Mouse (Mus musculus): ENCODE measurements around the gene Spaca4.
A peak's percentile ranks its signal among the peaks of the same experiment; 100 is the strongest.

Gene Spaca4

DNA sequence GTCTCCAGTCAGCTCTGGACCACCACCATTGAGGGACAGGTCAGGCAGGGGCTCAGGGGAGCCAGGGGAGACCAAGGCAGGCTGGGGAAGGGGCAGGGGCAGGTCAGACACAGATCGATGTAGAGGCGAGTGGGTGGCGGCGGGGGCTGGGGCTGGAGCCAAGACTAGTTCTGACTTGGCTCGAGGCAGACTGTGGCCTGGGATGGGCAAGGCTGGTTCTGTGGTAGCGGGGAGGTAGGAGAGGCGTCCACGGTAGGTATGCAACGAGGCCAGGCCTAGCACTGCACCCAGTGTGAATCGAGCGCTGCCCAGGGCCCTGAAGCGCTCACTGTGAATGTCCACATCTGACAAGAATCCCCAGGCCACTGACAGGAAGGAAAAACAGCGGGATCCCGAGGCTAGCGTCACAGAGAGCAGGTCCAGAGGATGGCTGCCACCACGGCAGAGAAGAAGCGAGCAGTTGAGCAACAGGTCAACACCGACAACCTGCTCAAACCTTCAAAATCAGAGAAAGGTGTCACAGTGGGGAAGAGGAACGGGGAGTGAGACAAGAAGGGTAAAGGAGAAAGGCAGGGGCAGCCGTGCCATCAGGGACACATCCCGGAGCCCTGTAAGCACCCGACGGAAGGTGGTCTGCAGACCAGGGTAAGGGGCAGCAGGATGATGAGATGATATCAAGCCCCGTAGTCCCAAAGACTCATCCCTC lies 14.1 kb downstream of the Spaca4 start:
- no peak for DNase-seq

DNA sequence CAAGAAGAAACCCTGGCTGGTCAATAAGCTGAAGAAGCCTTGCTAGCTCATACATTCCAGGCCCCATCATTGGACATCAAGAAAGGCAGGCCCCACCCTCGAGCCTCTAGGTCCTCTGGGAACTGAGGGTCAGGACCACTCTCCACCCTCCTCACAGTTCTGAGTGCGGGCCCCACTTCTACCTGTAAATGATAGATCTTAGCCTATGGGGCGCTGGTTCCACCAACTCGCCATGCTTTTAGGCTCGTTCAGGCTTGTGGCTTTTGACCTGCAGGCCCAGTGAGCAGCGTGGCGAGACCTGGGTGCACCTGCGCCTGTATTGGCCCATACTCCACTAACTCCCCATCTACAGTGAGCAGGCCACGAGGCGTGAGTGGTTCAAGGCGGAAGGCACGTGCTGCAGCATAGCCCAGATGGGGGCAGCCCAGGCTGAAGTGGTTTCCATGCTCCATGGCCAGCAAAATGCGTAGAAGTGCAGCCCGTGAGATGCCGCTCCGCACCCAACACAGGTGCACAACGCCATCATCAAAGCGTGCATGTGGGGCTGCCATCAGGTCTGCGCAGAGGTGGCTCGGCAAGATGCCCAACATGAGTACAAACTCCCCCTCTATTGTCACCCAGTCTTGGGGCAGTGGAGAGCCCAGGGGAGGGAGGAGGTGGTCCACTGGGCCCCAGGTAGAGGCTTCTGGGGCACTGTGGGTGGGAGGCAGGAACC lies 15.0 kb downstream of the Spaca4 start:
- no peak for DNase-seq

DNA sequence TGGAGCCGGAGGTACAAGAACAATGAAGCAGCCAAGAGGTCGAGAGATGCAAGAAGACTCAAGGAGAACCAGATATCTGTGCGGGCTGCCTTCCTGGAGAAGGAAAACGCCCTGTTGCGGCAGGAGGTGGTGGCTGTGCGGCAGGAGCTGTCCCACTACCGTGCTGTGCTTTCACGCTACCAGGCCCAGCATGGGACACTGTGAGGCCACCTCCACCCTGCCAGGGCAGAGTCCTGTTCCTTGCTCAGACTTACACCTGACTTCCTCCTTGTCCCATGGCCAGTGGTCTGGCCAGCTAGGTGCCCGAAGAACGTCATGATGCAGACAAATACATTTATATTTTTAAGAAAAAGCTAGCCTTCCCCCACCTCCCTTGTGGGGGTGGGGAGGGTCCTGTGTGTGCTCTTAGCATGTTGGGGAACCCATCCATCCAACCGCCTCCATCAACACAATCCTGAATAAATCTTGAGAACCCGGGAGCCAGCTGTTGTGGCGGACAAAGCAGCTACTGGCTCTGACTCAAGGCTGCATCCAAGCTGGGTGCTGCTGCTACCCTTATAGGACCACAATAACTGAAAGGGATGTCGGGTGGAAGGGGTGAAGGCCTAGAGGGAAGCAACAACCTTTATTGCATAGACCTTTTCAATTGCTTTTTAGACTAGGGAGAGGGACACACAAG lies 15.8 kb downstream of the Spaca4 start:
- DNase-seq, result no peak

DNA sequence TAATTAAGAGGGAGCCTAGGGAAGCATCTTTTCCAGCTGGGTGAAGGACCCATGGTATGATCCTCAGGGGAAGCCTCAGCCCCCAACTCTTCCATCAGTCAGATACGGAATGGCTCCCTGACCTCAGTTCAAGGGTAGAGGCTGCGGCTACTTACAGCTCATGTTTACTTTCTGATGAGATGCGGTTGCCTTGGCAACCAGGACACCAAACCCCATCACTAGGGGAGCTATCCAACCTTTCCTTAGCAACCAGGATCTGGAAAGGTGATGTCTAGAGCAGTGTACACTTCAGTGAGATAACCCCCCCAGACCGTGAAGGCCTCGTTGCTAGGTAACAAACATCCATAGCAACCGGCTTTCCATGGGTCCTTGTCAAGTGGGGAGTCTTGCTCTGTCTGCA lies 16.6 kb downstream of the Spaca4 start:
- DNase-seq, result no peak

DNA sequence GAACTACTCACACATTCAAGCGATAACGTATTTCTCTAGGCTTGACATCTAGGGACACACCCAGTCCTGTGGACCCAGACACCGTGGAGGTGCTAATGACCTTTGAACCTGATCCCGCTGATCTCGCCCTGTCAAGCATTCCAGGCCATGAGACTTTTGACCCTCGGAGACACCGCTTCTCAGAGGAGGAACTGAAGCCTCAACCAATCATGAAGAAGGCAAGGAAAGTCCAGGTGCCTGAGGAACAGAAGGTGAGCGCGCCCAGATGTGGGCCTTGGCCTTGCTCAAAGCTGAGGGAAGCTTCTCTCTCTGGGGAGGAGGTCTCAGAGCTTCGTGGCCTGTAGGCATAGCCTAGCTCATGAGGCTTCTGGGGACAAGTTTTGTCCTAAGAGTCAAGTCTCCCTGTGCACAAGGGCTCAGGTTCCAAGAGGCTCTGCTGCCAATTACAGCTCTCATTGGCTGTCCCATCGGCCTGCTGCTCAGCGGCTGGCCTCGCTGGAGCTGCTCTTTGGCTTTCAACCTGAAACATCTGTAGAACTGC lies 17.3 kb downstream of the Spaca4 start:
- no peak for DNase-seq

DNA sequence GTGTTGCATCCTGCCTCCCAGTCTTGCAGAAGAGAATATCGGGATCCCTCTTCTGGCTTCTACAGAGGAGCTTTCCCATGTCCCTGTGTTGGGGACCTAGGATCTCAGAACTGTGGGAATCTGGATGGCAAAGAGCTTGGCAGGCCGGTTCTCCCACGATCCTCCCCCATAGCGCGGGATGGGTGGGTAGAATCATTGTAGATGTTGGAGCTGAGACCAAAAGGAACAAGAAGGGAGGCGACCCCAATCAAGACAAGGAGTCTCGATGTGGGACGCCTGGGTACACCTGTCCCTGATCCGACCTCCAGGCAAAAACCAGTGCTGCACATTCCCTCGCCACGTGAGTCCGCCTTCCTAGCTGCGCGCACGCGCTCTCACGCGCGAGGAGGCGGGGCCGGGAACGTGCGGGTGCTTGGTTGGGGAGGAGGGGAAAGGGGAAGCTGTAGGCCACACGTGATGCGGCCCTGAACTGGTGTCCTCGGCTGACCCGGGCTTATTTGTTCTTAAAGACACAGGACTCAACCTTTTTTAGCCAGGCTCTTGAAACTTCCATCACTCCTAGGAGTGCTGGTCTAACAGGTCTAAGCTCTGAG lies 18.1 kb downstream of the Spaca4 start:
- peak; percentile 98 for DNase-seq

DNA sequence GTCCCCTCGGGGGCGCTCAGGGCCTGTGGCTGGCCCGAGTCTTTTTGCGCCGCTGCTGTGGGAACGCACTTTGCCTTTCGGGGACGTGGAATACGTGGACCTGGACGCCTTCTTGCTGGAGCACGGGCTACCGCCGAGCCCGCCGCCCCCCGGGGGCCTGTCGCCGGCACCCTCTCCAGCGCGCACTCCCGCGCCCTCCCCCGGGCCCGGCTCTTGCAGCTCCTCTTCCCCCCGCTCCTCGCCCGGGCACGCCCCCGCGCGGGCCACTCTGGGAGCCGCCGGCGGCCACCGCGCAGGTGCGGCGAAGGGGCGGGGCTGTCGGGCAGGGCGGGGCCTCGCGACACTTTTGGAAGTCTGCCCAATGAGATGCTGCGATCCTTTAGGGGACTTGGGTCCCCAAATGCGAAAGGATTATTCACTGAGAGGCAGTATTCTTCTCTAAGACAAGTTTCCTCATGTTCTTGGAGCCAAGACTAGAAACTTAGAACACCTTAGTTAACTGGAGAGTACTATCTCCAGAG lies 18.8 kb downstream of the Spaca4 start:
- peak; percentile 87 for DNase-seq

DNA sequence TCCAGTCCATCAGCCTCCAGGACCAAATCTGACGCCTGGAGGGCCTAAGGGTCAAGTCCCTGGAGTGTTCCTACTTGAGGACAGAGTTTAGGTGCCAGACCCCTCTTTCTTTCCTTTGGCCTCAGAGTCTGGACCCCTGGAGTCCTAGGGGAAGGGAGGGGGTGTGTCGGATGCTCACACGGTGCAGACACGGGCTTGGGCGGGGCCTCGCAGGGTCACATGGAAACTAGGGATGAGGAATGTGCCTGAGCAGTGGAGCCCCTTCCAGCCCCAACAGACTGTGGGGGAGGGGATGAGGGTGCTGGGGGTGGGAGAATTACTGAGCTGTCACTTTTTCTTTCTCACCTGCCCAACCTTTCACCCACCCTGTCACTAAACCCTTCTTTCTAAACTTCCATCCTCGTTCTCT lies 19.7 kb downstream of the Spaca4 start:
- peak; percentile 84 for DNase-seq

DNA sequence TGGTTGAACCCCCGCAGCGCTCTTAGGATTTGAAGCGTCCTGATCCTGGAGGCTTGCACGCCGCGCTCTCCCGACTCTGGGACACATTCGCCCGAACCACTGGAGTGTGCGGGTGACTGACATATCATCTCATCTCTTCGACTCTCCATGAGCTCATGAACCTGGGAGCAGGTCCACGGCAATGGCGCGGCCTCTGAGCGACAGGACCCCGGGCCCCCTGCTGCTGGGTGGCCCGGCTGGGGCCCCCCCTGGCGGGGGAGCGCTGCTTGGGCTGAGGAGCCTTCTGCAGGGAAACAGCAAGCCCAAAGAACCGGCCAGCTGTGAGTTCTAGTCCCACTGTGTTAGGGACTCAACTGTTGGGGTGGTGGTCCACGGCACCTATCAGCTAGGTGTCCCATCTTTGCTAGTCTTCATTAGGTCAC lies 20.2 kb downstream of the Spaca4 start:
- DNase-seq, result no peak

DNA sequence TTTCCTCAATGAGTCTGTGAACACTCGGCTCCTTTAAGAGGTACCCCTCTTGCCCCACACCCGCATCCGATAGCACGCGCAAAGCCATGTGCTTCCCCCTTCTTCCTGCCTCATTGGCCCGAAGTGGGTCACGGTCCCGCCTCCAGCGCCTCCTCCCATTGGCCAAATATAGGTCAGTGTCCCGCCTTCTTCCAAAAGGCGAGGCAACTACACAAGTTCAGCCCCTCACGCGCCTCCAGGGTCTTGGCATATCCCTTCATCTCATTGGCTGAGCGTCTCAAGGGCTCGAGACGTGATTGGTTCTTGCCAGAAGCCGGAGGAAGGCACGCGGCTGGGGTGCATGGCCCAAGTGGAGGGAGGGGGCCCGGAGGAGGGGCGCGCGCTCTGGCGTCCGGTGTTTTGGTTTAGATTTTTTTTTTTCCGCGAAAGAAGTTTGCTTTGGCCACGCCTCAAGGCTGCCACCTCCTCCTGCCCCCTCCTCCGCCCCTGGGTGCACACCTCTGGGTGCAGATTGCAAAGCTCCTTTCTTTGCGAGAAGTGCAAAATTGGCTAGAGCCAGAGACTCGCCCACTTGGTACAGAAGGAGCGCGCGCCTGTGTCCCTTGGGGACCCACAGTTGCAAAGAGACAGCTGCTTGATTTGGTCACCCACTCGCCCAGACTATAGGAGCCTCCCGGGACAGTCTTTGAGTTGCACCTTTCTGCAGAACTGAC lies 20.7 kb downstream of the Spaca4 start, which contains the start of gene Dbp:
Dbp (plus strand) TSS at position 359 of the 713 bp plus-strand sequence.
- DNase-seq, result peak; percentile 98

DNA sequence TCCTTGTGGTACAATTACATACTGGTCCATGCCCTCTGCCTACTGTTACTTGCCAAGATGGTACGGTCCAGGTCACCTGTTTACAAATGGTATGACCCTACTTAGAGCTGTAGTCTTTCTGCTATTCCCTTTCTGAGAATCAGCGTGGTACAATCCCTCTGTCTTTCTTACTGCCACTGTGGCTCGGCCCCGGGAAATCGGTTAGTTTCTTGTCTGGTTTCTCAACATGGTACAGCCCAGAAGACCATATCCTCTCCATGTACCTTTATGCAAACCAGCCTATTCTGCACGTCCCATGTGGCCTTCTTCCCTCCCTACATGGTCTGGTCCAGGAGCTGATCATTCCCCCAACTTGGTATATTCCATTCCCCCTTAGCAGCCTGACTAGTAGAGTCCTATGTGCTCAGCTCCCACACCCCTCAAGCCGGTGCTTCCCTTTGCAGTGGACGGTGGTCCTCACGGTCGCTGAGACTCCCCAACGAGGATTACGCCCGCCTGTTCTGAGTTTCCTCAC lies 21.5 kb downstream of the Spaca4 start:
- peak; percentile 71 for DNase-seq

DNA sequence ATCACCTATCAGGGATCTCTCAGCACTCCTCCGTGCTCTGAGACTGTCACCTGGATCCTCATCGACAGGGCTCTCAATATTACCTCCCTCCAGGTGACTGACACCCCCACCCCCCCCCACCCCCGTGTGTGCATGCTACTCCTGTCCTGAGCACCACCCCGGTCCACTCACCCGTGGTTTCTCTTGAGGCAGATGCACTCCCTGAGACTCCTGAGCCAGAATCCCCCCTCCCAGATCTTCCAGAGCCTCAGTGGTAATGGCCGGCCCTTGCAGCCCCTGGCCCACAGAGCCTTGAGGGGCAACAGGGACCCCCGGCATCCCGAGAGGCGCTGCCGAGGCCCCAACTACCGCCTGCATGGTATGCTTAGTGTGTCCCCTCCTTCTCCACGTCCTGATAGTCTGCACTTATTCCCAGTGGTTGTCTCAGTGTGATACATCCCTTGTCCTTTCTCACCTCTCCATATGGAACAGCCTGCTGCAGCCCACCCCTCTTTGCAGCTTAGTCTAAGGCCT lies 22.0 kb downstream of the Spaca4 start:
- DNase-seq, result no peak

DNA sequence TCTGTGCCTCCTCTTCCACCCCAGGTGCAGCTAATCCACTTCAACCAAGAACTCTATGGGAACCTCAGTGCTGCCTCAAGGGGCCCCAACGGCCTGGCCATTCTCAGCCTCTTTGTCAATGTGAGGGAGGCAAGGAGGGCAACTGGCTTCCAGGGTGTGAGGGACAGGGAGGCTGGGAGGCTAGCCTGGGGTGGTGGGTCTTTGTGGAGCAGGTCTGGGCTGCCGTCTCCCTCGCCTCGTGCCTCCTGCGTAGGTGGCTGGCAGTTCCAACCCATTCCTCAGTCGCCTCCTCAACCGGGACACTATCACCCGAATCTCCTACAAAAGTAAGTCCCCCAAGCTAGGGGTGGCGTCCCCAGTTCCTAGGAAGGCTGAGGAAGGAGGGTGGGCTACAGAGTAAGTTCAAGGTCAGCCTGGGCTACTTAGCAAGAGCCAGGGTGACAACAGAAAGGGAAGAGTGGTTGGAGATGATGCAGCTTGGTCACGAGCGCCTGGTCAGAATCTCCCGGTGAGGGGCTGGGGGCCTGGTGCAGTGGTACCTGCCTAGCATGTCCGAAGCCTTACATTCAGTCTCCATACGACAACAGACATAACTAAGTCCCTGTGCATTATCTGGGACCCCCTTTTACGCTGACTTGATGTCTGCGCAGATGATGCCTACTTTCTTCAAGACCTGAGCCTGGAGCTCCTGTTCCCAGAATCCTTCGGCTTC lies 22.6 kb downstream of the Spaca4 start:
- DNase-seq, result no peak

DNA sequence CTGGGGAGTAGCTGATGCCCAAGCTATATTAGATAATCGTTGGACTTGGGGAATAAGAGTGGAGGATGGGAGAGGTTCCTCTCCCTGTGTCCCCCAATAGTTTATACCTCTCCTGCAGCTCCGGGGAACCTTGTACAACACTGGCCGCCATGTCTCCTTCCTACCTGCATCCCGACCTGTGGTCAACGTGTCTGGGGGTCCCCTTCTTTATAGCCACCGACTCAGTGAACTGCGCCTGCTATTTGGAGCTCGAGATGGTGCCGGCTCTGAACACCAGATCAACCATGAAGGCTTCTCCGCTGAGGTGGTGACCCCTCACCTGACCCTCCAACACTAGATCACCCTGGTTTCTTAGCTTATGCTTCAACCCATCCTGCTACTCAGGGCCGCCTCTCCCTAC lies 23.3 kb downstream of the Spaca4 start:
- DNase-seq, result no peak

DNA sequence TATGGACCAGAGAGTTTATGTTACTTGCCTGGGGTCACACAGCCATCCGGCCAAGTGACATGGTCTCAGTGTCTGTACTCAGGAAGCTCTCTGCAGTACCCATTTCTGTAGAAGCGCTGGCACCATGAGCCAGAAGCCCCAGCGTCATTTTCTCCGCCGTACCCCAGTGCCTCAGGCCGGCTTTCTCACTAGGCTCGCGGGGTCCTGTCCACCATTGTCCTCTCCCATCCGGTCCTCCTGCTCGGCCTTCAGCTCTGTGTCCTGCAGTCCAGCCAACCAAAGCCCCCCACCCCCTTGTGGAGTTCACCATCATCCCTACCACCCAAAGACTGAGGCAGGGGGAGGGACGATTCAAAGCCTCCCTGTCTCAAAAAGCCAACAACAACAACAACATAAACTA lies 24.0 kb downstream of the Spaca4 start:
- no peak for DNase-seq

DNA sequence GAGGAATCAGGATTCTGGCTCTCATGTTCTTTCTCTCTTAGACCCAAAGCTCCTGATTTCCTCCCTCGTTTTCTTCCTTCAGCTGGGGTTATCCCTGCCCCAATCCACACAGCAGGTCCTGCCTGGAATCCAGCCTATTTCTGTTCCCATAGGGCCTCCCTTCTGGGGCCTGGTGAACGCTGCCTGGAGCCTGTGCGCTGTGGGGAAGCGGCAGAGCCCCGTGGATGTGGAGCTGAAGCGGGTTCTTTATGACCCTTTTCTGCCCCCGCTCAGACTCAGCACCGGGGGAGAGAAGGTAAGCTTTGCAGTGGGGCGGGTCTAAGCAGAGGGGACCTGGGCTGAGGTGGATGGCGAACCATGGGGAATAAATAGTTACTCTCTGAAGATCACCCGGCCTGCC lies 24.5 kb downstream of the Spaca4 start:
- DNase-seq, result peak; percentile 38

DNA sequence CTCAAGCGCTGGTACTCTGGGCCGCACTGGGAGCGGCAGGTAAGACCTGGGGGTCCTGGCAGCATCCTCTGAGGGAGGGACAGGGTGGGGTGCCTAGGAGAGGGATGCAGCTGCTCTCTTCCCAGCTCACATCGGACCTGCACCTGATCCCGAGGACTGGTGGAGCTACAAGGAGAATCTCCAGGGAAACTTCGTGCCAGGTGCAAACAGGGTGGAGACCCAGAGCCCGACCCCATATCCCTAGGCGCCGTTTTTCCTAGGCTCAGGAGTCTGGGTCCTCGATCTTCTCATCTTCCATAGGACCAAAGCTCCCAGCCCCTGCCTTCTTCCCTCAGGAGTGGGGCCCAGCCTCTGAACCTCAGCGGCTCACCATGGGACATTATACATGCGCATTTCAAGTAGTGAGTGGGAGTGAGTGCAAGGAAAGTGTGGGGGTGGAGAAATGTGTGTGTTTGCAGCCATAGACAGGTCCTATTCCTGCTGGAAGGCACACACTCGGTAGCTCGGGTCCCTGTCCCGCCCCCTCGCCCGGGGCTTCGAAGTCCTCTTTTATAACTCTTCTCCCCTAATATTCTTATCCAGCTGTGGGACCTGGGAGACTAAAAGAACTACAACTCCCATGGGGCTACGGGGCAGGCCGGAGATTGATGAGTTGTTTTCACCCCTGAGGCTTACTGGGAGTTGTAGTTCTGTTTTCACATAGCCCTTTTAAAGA lies 25.2 kb downstream of the Spaca4 start:
- DNase-seq, result peak; percentile 66

DNA sequence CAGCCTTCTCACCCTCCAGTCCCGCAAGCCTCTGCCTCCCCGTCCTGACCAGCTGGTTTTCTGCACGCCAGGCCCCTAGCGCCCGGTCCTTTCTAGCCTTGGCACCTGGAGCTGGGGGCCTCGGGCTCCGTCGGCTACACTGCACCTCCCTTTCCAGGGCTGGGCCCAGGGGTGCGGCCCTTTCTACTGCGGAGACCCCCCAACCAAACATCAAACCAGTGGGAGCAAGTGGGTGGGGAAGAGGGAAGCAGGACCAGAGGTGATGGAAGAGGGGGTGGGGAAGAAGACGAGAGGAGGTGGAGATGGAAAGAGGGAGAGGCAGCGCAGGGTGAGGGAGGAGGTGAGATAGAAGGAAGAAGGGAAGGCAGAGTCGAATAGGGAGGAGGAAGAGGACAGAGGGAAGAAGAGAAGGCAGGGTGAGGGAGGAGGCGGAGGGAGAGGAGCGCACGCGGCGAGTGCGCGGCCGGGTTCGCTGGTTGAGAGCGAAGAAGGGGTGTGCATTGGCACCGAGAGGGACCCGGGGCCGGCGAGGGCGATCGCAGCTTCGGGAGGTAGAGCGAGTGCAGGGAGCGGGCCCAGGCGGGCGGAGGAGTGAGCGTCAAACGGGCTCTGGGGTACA lies 26.0 kb downstream of the Spaca4 start, which contains the start of gene Car11:
Car11 (plus strand) TSS at position 321 of the 619 bp plus-strand sequence.
- peak; percentile 63 for DNase-seq

DNA sequence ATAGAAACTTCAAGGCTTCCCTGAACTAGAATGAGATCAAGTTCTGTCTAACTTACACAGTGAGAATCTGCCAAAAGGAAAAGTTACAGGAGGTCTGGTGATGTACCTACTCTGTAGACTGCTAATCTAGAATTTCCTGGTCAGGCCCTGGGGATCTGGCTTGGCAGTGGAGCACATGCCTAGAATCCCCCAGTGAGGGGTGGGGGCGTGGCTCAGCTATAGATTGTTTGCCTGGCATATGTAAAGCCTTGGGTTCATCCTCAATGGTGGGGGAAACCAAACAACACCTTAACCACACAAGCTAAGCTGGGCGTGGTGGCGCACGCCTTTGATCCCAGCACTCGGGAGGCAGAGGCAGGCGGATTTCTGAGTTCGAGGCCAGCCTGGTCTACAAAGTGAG lies 27.7 kb downstream of the Spaca4 start:
- DNase-seq, result no peak

DNA sequence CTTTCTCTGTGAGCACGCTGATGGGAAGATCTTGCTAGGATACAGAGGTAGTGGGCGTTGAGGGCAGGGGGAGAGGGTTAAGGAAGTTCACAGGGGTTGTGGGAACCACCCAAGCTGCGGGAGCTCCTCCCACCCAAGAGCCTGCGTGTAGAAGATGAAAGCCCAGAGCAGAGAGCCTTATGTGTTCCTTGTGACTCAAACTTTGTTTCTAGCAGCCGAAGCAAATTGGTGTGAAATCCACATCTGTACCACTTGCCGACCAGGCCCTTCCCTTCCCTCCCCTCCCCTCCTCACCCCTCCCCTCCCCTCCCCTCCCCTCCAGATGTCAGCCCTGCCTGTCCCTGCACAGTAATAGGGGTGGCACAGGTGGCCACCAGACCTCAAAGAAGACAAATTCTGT lies 30.5 kb downstream of the Spaca4 start:
- DNase-seq, result no peak
